Mouse (Mus musculus) testis, adult 2 months (tissue): ENCODE measurements around the gene Tspan14. TPM values are rescaled to one million over a fixed set of nuclear protein-coding genes. Genes with fewer than 3 reads are reported as not detected.

Source experiments
- H3K27ac ChIP-seq: fragments of 200-500 bp; 2 replicates; pipeline ENCODE4 v1.5.1; 2012; ENCODE audit warnings: low read depth, low read length; ENCODE audit not compliant: control insufficient read depth, insufficient read depth
- H3K27me3 ChIP-seq: fragments of 200-500 bp; 2 replicates; pipeline ENCODE4 v1.6.1; 2012; ENCODE audit warnings: mild to moderate bottlenecking, low read length, moderate library complexity; ENCODE audit not compliant: control insufficient read depth, insufficient read depth
- H3K36me3 ChIP-seq: fragments of 200-500 bp; 2 replicates; pipeline ENCODE4 v1.6.1; 2012; ENCODE audit warnings: mild to moderate bottlenecking, low read length; ENCODE audit not compliant: control insufficient read depth, insufficient read depth
- H3K4me1 ChIP-seq: fragments of 200-500 bp; 2 replicates; pipeline ENCODE4 v1.6.1; 2012; ENCODE audit warnings: low read length; ENCODE audit not compliant: control insufficient read depth, insufficient read depth
- H3K4me3 ChIP-seq: fragments of 200-500 bp; 2 replicates; pipeline ENCODE4 v1.5.1; 2012; ENCODE audit warnings: low read depth, mild to moderate bottlenecking, low read length, moderate library complexity, mixed read lengths; ENCODE audit not compliant: control insufficient read depth
- CTCF ChIP-seq: fragments of 200-500 bp; IDR thresholded peaks from 2 replicates; pipeline ENCODE4 v1.5.1; 2012; ENCODE audit warnings: low read depth, mild to moderate bottlenecking, inconsistent platforms, low read length, moderate library complexity; ENCODE audit not compliant: control insufficient read depth, insufficient read depth, insufficient replicate concordance
- POLR2A ChIP-seq: fragments of 200-500 bp; IDR thresholded peaks from 2 replicates; pipeline ENCODE4 v1.6.1; 2012; ENCODE audit warnings: low read depth, mild to moderate bottlenecking, inconsistent platforms, low read length, moderate library complexity; ENCODE audit not compliant: control insufficient read depth
- polyA plus RNA-seq: library from polyadenylated mRNA; depleted of rRNA; stranded (reverse); fragments of >200 nt; gene quantifications from 2 replicates; pipeline ENCODE4 v1.2.3, GENCODE M21; 2012

Tspan14 gene
- polyA plus RNA-seq, 1 experiment: 7.8 TPM

GRCm38 (mm10) chr14:40891506-40891905, 75.1 kb downstream of the Tspan14 start:
- Histone ChIP-seq H3K4me3 (no peak overlapping the region), H3K27me3 (no peaks in the 10 kb centered on the region), H3K4me1 (peaks cover 6% of the 10 kb centered on the region), H3K27ac (no peak overlapping the region), H3K36me3 (no peaks in the 10 kb centered on the region)
- TF ChIP-seq CTCF (no peak), POLR2A (no peak)

GRCm38 (mm10) chr14:40889704-40890103, 76.9 kb downstream of the Tspan14 start:
- peaks cover 5% of the 10 kb centered on the region for H3K4me1 ChIP-seq
- no peak overlapping the region for H3K27ac ChIP-seq
- H3K4me3 ChIP-seq: no peak overlapping the region
- no peak for TF ChIP-seq CTCF
- no peak for TF ChIP-seq POLR2A
- H3K36me3 ChIP-seq: no peaks in the 10 kb centered on the region
- H3K27me3 ChIP-seq: no peaks in the 10 kb centered on the region

- TF ChIP-seq CTCF: no peak
- TF ChIP-seq POLR2A: no peak
- Histone ChIP-seq H3K36me3 (no peaks in the 10 kb centered on the region), H3K4me3 (no peak overlapping the region), H3K4me1 (peaks cover under 1% of the 10 kb centered on the region; the same call in 1 of the 2 replicates), H3K27ac (no peak overlapping the region), H3K27me3 (no peaks in the 10 kb centered on the region)
Observed at GRCm38 (mm10) chr14:40889181-40889580, 77.4 kb downstream of the Tspan14 start.

- Histone ChIP-seq H3K27ac (no peak overlapping the region), H3K4me1 (no peaks in the 10 kb centered on the region), H3K27me3 (no peaks in the 10 kb centered on the region), H3K4me3 (no peak overlapping the region), H3K36me3 (no peaks in the 10 kb centered on the region)
- TF ChIP-seq POLR2A (no peak), CTCF (no peak)
Observed at GRCm38 (mm10) chr14:40886428-40887202, 80.0 kb downstream of the Tspan14 start.

GRCm38 (mm10) chr14:40885752-40886151, 80.9 kb downstream of the Tspan14 start:
- Histone ChIP-seq H3K27ac (no peak overlapping the region), H3K27me3 (no peaks in the 10 kb centered on the region), H3K4me3 (no peak overlapping the region), H3K36me3 (no peaks in the 10 kb centered on the region), H3K4me1 (no peaks in the 10 kb centered on the region)
- TF ChIP-seq POLR2A (no peak), CTCF (no peak)

- Histone ChIP-seq H3K27me3 (no peaks in the 10 kb centered on the region), H3K4me1 (no peaks in the 10 kb centered on the region), H3K4me3 (no peak overlapping the region), H3K36me3 (no peaks in the 10 kb centered on the region), H3K27ac (no peak overlapping the region)
- no peak for TF ChIP-seq POLR2A
- no peak for TF ChIP-seq CTCF
Observed at GRCm38 (mm10) chr14:40885225-40885624, 81.4 kb downstream of the Tspan14 start.

GRCm38 (mm10) chr14:40874565-40874964, 92.0 kb downstream of the Tspan14 start:
- Histone ChIP-seq H3K27ac (no peak overlapping the region), H3K4me1 (no peaks in the 10 kb centered on the region), H3K27me3 (no peaks in the 10 kb centered on the region), H3K36me3 (no peaks in the 10 kb centered on the region), H3K4me3 (no peak overlapping the region)
- no peak for TF ChIP-seq CTCF
- no peak for TF ChIP-seq POLR2A
